ENCODE assay signal across 8 mouse cellular contexts in the genomic region with DNA sequence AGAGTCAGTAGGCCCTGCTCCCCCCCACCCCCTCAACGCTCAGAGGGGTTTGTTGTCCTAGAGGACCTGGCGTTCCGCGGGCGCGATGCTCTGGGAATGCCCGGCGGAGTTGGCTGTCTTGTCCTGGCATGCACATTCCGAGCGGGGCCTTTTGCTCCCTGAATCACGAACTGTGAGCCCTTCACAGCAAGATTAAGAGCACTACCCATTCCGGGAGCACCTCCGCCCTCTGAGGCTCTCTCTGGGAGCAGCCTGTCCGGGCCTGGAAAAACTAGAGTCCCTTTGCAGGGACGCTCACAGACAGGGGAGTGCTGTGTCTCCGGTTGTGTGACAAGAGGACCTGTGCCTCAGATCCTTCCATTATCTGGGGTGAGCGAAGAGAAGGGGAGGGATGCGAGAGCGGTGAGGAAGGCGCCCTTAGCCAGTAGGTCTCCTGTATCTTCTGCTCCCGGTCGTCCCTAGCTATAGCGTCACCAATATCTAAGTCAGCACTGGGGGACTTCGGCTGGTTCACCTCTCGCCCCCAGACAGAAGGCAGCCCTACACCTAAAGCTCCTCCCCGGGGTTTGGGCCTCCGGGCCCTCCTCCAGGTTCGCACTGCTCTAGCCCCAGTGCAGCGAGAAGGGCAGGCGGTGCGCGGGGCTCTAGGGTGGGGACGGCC. TPM values are rescaled to one million over a fixed set of nuclear protein-coding genes. Genes with fewer than 3 reads are reported as not detected.
DNase-seq lines count a peak whose midpoint lies in the region; ATAC-seq and TF ChIP-seq lines count a peak whose summit lies in the region.

No protein-coding gene starts in this region.

- no peaks in the 10 kb centered on the region for H3K9me3 ChIP-seq in hindbrain, embryonic 14.5 days (ENCODE audit: control insufficient read depth, low read length)

- H3K79me2 ChIP-seq in liver, adult 2 months (ENCODE audit: control insufficient read depth, insufficient read depth, low read length) = no peaks in the 10 kb centered on the region

- peak overlapping the region; percentile 65 for H3K9ac ChIP-seq in liver, adult 2 months (ENCODE audit: low read depth, low read length)
- H3K9ac ChIP-seq in hindbrain, embryonic 14.5 days = peak overlapping the region; percentile 47

- peak overlapping the region; percentile 38 for H3K27ac ChIP-seq in liver, adult 2 months (replicated peaks; ENCODE audit: insufficient read depth, low read depth, low read length)
- H3K27ac ChIP-seq in hindbrain, embryonic 14.5 days = peak overlapping the region; percentile 39; the same call in 1 of the 2 replicates

- H3K4me2 ChIP-seq in hindbrain, embryonic 14.5 days (replicated peaks) = peak overlapping the region; percentile 58

- TF ChIP-seq POLR2A in liver, adult 2 months (IDR thresholded peaks at IDR 0.05; ENCODE audit: extremely low read depth, insufficient read depth, low read length) = no peak

- WGBS in liver, adult 2 months = 4% methylated on average over 33 of the region's 33 CpGs
- 1% methylated on average over 33 of the region's 33 CpGs for WGBS in hindbrain, embryonic 14.5 days

- peak overlapping the region; percentile 55 for H3K4me3 ChIP-seq in liver, adult 2 months (ENCODE audit: insufficient read depth, low read depth, low read length)
- H3K4me3 ChIP-seq in hindbrain, embryonic 14.5 days (replicated peaks; ENCODE audit: low read length) = peak overlapping the region; percentile 30

- H3K4me1 ChIP-seq in liver, adult 2 months (ENCODE audit: control insufficient read depth, insufficient read depth, low read length) = peaks cover 10% of the 10 kb centered on the region
- H3K4me1 ChIP-seq in hindbrain, embryonic 14.5 days (replicated peaks; ENCODE audit: control insufficient read depth, insufficient read depth, low read length) = peaks cover 21% of the 10 kb centered on the region

- TF ChIP-seq CTCF in liver, adult 2 months (IDR thresholded peaks at IDR 0.05; ENCODE audit: low read depth, low read length) = no peak

- no peak for ATAC-seq in hindbrain, embryonic 14.5 days (ENCODE audit: low FRiP score)

- H3K36me3 ChIP-seq in liver, adult 2 months (ENCODE audit: control insufficient read depth, insufficient read depth, low read length) = no peaks in the 10 kb centered on the region
- peaks cover 17% of the 10 kb centered on the region for H3K36me3 ChIP-seq in hindbrain, embryonic 14.5 days (replicated peaks; ENCODE audit: control insufficient read depth, insufficient read depth)

- H3K27me3 ChIP-seq in liver, adult 2 months (ENCODE audit: control insufficient read depth, insufficient read depth, low read length) = peaks cover 5% of the 10 kb centered on the region
- H3K27me3 ChIP-seq in hindbrain, embryonic 14.5 days (ENCODE audit: control insufficient read depth, insufficient read depth, low read length) = peaks cover 64% of the 10 kb centered on the region

- DNase-seq in liver, adult 2 months (ENCODE audit: extremely low read depth, low read depth, low spot score) = no peak
- no peak for DNase-seq in liver
- DNase-seq in embryo, embryonic 11 days = peak; percentile 42
- DNase-seq in hindbrain, embryonic 14.5 days (ENCODE audit: low spot score) = no peak
- DNase-seq in lung, postnatal 14 days = peak; percentile 50
- DNase-seq in ovary, postnatal 36 days (ENCODE audit: low spot score) = no peak
- DNase-seq in spleen, postnatal 36 days (ENCODE audit: low spot score in 2 of 2) = no peak
- no peak for DNase-seq in layer of hippocampus, adult 9-10 months (ENCODE audit: low spot score)

RNA-seq across cellular contexts. Expression of a gene that starts 0.8 kb away (rescaled TPM):
- 0.55 and 1.2 TPM in 2 replicates for total RNA-seq in liver, adult 2 months (2014; rRNA removed)
- 1.6 and 3.0 TPM in 2 replicates for polyA plus RNA-seq in liver, adult 2 months (2012; rRNA removed)
- polyA plus RNA-seq in hindbrain, embryonic 14.5 days (2014; fragmentation: Nextera tagmentation; extraction: Ambion mirVana) = 3.9 and 5.4 TPM in 2 replicates

RNA-seq across cellular contexts. Expression of a gene that starts 49.8 kb away (rescaled TPM):
- 3.5 and 6.0 TPM in 2 replicates for total RNA-seq in liver, adult 2 months (2014; rRNA removed)
- polyA plus RNA-seq in liver, adult 2 months (2012; rRNA removed) = 8.0 and 9.8 TPM in 2 replicates
- polyA plus RNA-seq in hindbrain, embryonic 14.5 days (2014; fragmentation: Nextera tagmentation; extraction: Ambion mirVana) = 9.2 and 10.3 TPM in 2 replicates

Comparison
In these comparisons a context has a peak if more than half of its experiments do, and no peak if none do; other contexts are left out.
1. DNase-seq: peak in embryo, embryonic 11 days (single experiment) and lung, postnatal 14 days (single experiment); none in liver, adult 2 months (single experiment), liver (single experiment), hindbrain, embryonic 14.5 days (single experiment), ovary, postnatal 36 days (single experiment), spleen, postnatal 36 days (0 of 2) and layer of hippocampus, adult 9-10 months (single experiment).